Mouse (Mus musculus) CH12F3 (cell line): ENCODE measurements around the gene Grid1.

Source experiments
- in situ Hi-C: fragments of 300-500 bp; cut with MboI; formaldehyde crosslinking; loops from 2 replicates; pipeline ENCODE4 v1.14.3; 2020; ENCODE audit warnings: low sequenced_read_pairs

Grid1 gene

DNA sequence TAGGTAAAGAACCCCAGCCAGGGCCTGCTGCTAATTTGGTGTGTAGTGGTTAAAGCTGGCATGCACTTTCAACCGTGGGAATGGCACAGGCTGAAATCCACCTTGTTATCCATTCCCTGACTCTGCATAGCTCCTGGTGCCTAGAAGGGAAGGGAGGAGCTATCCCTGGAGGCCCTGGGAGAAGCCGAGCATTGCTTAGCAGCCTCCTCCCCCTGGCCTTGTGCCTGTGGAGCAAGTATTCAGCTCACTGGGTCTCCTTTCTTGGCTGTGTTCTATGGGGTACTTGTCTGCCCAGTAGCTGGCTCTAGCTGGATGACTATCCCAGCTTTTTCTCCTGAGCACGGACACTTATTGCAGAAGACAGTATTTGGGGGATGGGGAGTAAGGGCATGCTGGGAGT, 6.0 kb downstream of the Grid1 start:
- in situ Hi-C loops, result loop anchor here (25.0 kb wide), 1 partner anchor 286 kb away; no protein-coding TSS in a partner anchor

DNA sequence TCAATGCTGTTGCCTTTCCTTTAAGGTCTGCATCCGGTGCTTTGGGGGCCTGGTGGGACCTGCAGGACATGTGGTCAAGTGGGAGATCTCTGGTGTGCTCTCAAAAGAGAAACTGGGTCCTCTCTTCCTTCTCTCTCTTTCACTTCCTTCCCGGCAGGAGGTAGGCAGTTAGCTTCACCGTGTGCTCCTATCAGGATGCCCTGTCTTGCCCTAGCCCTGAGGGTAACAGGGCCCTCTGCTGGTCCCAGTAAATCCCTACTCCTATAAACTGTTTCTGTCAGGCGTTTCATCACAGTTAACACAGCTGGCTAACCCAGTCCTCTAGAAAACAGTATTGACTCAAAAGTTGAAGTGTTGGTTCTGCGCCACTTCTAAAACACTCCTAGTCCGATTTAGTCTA, 9.9 kb downstream of the Grid1 start:
- in situ Hi-C loops, result loop anchor here (25.0 kb wide), 1 partner anchor 282 kb away; no protein-coding TSS in a partner anchor

DNA sequence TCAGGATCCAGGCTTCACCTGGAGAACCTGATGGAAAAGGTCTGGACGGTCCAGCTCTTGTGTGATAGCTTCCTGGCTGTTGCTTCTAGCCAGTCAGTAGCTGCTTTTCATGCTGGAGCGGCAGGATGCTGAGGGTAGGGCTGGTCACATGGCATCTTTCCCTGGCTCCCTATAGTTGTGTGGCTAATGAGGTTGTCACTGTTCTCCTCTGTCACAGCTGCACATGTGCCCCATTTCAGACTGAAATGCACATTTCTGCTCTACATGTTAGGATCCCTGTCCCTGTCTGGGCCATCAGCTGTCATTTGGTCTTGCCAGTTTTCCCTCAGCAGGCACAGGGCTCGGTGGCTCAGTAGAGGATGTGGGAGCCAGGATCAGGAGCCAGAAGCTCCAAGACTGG, 17.2 kb downstream of the Grid1 start:
- in situ Hi-C loops, result loop anchor here (25.0 kb wide), 1 partner anchor 275 kb away; no protein-coding TSS in a partner anchor

DNA sequence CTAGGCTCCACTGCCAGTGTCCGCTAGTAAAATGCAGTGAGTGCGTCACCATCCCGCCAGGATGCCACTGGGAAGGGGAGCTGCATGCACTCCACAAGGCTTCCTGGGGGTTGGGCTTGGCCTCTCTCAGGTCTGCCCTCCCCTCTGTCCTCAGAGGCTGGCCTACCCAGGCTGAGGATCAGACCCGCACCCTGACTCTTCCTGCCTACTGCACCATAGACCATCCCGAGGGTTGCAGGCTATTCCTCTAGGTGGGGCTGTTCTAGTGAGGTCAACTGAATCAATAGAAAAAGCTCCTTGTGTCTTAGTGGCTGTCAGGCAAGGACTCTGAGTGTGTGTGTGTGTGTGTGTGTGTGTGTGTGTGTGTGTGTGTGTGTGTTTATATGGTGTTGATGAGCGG, 19.1 kb downstream of the Grid1 start:
- in situ Hi-C loops, result loop anchor here (25.0 kb wide), 1 partner anchor 273 kb away; no protein-coding TSS in a partner anchor

DNA sequence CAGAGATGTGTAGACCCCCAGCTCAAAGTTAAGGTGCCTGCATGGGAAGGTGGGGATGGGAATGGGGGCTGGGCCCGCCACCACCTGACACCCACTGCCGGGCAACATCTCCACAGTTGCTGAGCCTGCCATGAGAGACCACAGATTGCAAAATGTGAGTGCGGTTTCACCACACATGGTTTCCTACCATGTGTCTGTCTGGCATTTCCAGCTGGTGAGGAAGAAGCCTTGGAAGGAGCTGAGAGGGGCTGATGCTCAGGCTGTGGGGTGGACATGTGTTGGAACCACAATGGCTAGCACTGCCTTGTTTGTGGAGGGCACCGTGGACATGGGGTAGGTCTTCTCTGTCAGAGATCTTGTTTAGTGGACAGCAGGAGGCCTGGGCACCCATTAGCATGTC, 20.0 kb downstream of the Grid1 start:
- in situ Hi-C loops, result loop anchor here (25.0 kb wide), 1 partner anchor 272 kb away; no protein-coding TSS in a partner anchor

DNA sequence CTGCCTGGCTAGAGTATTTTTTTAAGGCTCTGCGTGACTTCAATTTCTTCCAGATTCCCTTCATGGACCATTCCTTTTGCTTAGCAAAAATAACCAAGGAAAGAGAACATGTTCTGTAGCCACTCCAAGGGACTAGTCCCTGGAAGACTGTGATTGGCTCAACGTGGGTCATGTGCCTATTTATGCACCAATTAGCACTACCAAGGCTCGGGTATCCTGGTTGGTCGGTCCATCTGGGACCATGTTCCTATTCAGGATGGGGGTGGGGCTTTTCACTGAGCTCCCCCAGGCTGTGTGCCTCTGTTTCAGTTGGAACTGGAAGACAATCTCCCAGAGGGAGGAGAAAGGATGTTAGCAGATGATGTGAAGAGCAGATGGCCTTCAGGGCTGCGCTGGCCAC, 23.7 kb downstream of the Grid1 start:
- in situ Hi-C loops, result loop anchor here (25.0 kb wide), 1 partner anchor 269 kb away; no protein-coding TSS in a partner anchor

DNA sequence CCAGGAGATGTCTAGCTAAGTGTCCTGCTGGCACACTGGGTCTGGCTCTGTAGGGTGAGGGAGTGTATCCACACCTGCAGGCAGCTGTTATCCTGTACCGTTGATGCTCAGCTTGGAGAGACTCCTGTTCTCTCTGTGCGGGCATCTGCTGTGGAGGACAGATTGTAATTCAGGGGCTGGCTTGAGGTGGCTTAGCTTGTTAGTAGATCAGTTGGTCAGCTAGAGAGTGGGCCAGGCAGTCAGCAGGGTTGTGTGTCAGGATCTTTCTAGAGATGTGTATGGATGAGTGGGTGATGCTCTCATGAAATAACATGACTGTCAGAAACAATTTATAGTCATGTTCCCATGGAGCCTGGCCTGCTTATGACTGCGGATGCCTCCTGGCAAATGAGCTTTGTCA, 24.3 kb downstream of the Grid1 start:
- in situ Hi-C loops, result loop anchor here (25.0 kb wide), 1 partner anchor 268 kb away; no protein-coding TSS in a partner anchor

DNA sequence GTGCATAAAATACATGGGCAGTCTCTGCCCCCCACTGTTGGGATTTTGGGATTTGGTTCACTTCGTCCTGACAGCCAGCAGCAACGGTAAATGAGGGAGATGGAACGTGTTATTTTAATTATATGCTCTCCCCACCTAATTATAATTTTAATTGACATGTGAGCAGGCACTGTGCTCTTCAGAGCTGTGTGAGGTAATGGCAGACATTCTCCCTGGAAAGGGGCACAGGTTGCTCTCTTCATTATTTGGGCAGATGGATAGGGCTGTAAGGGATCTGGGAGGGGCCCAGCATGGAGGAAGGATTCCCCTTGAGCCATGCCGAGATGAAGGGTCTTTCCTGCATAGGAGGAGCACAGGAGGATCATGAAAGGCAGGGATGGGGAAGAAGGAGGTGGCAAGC, 26.9 kb downstream of the Grid1 start:
- in situ Hi-C loops, result loop anchor here (25.0 kb wide), 1 partner anchor 266 kb away; no protein-coding TSS in a partner anchor

DNA sequence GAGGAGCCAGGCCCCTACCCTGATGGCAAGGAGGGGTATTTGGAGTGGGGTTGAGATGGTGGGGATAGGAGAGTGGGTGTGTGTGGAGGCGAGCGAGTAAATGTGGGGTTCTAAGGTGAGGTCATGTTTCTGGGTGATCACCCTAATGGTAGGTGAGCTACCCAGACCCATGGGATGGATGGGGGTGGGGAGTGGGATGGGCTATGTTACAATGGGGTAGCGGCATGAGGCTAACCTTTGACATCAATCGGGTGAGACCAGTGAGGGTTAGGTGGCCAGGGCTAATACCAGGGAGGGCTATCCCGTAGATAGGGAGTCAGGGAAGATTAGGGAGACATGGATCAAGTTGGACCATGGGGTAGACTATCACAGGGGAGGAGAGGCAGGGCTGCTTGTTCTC, 27.7 kb downstream of the Grid1 start:
- in situ Hi-C loops, result loop anchor here (25.0 kb wide), 1 partner anchor 265 kb away; no protein-coding TSS in a partner anchor

DNA sequence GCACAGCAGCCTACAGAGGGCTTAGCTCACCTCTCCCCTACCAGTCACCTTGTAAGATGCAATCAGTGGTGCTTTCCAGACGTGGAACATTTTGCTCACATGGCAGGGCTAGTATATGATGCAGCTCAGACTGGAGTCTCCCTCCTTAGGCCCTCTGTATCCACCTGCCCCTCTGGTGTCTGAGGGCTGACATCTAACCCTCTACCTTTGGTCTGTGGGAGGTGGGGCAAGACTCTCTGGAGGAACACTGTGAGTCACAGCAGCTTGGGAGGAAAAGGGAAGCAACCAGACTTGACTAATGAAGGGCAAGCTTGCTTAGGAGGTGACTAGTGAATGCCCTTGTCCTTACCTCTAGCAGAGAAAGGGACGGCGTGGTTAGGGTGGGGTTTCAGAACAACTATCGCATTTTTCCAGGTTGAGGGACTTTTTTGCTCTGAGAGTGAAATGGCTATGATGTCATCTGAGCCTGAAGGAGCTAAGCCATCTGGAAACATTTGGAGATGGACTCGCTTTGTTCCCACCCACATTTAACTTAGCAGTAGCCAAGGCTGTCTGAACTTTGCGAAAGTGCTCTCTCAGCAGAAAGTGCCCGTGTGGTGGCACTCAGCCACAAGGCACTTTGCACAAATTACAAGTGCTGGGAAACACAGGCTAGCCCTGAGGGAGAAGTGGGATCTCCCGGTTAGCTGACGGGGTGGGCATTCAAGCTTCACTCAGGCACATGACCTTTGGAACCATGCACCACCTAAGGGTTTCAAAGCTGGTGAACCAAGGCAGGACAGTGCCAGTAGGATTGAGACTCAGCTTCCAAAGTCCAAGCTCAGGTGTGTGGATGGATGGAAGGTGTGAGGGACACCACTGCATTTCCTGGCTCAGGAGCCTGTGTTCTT, 41.2 kb downstream of the Grid1 start:
- in situ Hi-C loops, result no loop called here

DNA sequence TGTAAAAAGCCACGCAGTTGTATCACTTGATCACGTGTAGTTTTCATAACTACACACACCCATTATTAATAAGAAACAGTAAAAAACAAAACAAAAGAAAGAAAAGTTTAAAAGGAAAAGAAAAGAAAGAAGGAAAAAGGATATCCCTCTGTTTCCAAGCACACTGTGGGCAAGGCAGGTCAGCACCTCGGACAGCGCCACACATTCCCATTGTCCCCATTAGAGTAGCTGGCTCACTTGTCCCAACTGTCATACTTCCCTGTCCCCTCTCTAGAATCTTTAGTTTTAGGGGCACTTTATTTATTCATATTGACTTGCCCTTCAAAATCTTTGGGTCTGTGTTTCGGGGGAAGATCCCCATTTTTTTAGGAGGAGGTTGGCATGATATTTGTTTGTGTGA, 47.4 kb downstream of the Grid1 start:
- in situ Hi-C loops, result no loop called here

DNA sequence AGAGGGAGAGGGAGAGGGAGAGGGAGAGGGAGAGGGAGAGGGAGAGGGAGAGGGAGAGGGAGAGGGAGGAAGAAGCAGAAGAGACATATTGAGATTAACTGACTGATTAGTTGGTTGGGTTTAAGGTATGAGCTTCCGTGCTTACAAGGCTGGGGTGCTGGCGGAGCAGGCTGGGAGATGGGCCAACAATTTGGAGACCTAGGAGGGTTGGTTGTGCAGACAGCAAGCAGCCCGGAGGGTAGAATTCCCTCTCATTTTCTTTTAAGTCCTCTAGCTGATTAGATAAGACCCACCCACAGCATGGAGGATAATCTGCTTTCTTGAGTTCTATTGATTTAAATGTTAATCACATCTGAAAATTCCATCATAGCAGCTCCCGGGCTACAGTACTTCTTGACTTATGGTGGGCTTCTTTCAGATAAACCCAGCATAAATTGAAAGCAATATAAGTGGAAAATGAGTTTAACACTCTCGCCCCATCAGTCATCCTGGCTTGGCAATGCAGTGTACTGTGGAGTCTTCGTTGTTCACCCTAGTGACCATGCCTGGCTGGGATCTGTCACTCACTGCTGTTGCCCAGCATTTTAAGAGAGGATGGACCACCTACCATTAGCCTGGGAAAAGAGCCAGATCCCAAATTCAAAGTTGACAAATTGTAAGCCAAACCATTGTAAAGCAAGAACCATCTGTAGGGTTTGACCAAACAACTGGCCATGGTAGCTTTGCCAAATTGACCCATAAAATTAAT, 48.8 kb downstream of the Grid1 start:
- in situ Hi-C loops, result no loop called here

DNA sequence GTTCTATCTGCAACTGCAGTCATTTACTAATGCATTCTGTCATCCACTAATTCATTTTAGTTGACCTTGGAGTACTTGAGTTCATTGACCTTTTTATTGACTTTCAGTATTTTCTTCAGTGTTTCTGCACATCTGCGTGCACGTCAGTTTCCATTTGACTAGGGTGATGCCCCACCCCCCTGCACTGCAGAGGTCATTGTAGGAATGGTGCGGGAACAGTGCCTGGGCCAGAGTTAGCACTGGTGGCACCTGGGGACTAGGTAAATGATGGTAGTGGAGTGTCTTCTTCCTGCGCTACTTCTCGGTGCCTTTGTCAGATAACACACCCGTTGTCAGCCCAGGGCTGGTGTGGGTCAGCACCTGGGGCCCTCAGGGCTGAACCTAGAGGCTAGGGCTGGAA, 60.1 kb downstream of the Grid1 start:
- in situ Hi-C loops, result no loop called here

DNA sequence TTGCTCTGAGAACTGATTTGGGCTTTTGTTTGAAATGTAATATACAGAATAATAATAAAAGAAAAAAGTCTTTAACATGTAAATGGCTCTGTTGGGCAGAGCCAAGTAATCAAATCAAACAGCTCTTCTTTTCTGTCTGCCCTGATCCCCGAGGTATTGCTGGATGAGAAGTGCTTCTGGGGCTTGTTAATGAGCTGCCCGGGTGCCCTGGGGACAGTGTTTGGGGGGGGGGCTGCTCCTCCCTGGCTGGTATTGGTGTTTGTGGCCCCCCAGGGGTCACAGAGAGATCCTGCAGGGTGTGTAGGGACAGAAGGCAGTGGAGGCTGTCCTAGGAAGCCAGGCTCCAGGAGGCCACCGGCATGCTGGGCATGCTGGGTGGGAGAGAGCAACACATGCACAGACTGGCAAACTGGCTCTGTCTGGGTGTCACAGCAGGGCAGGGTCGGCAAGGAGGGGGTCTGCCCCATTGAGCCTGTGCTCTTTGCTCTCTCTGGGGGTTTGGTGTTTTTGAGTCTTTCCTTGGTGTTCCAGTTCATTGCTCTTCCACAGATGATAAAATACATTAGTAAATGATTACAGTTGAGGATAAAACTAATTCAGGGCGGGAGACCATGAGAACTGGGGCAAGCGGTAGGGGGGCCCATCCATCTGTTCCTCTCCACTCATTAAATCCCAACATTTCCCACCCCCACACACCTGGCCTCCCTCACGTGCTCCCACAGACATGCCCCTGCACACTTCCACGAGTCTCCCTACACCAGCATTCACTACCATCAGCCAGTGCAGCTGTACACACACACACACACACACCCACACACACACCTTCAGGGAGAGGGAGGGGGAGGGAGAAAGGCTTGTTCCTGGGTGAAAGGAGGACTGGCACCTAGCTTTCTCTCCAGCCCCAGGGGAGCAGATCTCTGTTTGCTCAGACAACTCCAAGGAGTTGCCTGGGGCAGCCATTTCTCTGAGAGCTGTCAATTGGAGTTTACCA, 60.8 kb downstream of the Grid1 start:
- in situ Hi-C loops, result no loop called here

DNA sequence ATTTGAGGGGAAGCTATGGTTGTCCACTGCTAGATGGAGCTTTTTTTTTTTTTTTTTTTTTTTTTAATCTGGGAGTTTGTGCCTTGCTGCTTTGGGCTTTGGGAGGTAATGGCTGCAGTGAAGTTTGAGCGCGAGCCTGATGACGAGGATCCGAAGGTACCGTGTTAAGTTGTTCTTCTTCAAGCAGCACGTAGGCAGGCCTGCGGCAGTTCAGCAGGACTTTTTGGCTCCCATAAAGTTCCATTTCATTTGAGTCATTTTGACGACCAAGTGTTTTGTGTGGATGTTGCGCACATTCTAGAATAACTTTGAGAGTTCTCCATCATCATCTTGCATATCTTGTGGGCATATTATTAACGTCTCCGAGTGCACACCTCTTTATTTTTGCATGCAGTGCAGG, 64.3 kb downstream of the Grid1 start:
- in situ Hi-C loops, result no loop called here

DNA sequence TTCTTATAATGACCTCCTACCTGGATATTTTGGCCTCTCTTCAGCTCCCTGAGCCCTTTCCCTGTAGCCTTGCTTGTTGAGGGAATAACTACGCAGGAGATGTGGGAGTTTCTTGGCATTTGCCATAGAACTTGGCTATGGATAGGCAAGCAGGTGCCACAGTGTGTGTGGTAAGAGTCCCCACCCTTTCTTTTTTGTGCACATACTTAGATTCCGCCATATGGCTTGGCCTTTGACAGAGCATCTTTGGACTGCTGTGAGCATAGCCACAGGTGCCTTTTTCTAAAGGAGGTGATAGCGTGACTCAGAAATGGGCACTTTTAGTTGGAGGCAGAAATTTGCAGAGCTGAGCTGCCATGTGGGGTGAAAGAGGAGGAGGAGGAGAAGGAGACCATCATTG, 64.7 kb downstream of the Grid1 start:
- in situ Hi-C loops, result no loop called here

DNA sequence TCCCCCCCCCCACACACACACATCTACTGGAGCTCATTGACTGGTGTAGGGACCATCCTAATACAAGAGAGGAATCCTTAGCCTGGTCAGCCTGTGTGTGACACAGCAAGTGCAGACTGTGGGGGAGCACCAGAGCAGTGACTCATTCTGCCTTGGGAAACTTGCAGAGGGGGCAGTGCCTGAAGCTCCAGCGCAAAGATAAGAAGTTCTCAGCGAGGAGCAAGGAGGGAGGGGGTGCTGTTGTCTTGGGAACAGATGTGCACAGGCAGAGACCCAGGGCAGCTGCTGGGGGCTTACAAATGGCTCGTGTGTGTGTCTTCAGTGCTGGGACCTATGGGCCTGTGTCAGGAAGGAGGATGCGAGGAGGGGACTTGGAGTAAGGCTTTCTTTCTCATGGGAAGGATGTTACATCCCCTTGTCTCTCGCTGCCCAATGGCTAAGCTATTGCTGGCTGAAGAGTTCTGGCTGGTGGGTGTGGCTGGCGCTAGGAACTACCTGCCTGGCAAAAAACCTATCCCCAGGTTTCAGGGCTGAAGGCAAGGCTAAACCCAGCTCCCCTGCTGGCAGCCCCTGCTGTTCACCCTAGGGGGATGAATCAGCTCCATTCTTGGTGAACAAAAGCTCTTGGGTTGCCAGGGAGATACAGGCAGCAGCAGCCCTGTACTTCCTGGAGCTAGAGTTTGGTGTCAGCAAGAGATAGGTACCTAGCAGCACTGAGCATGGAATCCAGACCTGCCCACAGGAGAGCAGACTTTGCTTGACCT, 72.0 kb downstream of the Grid1 start:
- in situ Hi-C loops, result no loop called here

DNA sequence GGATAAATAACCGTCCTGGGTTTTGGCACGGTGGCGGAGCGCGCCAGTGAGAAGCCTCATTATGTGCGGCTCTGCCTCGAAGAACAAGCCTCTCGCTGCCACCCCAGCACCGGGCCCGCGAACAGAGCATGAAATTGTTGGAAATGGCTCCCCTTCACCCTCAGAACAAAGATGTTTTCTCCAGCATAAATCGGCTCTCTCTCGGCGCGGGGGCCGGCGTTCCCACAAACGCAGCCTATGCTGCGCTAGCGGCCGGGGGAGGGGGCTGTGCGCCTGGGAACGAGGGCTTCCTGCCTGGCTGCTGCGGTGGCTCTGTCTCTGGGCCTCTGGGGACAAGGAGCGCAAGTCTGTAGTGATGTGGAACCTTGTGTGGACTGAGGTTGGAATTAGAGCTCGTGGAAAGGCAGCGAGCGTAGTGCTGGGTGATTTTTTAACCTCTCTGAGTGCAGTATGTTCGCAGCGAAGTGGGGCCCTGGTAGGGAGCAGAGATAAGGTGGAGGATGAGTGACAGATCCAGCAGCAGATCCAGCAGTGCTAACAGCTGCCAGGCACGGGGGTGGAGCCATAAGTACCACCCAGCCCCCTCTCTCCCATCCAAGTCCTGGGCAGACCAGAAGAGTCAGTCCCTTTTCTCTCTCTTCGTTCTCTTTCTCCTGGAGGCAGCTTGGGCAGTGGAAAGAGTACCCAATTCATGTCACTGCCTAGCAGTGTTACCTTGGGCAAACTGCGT, 76.5 kb downstream of the Grid1 start:
- in situ Hi-C loops, result no loop called here

DNA sequence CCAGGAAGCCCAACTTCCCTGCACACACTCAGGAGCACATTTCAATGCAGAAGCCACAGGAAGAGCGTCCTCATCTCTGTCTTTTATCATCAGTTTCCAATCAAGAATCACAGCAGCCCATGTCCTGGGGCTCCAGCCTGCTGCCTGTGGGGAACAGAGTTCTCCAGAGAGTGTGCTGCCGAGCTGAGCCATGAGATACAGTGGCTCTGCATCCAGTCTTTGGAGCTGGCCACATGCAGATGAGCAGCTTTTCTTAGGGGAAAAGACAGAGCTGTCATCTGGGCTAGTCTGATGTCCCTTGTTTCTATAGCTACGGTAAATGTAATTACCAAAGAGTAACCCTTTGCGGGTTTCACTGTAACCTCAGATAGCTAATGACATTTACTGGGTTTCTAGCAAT, 83.9 kb downstream of the Grid1 start:
- in situ Hi-C loops, result no loop called here
